Mouse (Mus musculus): ENCODE results near the gene Tecpr2. TPM values are rescaled to one million over a fixed set of nuclear protein-coding genes. Genes with fewer than 3 reads are reported as not detected.

Tecpr2 gene
- polyA plus RNA-seq, 1 experiment from 2014 or later = 1.9 TPM

DNA sequence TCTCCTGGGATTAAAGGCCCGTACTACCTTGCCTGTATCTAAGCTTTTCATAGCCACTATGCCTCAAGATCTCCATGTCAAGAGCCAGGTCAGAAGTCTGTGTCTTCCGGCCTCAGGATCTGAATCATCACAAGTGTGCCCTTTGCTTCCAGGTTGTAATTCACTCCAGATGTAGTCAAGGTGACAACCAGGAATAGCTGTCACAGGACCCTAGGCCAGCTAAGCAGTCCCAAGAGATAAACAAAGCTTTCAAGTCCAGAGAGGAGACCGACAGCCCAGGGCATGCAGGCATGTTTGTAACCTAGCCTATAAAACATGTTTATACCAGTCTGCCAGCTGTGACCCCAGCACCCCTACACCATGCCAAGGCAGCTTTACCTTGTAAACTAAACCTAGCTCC lies 92.7 kb downstream of the Tecpr2 start:
- no peak overlapping the region for H3K4me2 ChIP-seq (replicated peaks; ENCODE audit: low read depth, low read length)
- no peak overlapping the region for H3K4me3 ChIP-seq (ENCODE audit: low read depth, low read length)
- H3K9ac ChIP-seq (replicated peaks; ENCODE audit: low read depth) = no peak overlapping the region
- H3K27me3 ChIP-seq (replicated peaks; ENCODE audit: insufficient read depth, low read length) = no peaks in the 10 kb centered on the region
- H3K27ac ChIP-seq (ENCODE audit: low read length) = no peak overlapping the region
- no peaks in the 10 kb centered on the region for H3K36me3 ChIP-seq (ENCODE audit: insufficient read depth, low read length)
- TF ChIP-seq EP300 (IDR thresholded peaks at IDR 0.05) (no peak), CTCF (IDR thresholded peaks at IDR 0.05) (no peak)
- 79% methylated on average over 3 of the region's 3 CpGs for WGBS
- no peaks in the 10 kb centered on the region for H3K9me3 ChIP-seq (ENCODE audit: low read length)
- DNase-seq (ENCODE audit: low spot score) (no peak), ATAC-seq (no peak)
- peaks cover 5% of the 10 kb centered on the region; the same call in 1 of the 2 replicates for H3K4me1 ChIP-seq (ENCODE audit: insufficient read depth, low read depth, low read length)

DNA sequence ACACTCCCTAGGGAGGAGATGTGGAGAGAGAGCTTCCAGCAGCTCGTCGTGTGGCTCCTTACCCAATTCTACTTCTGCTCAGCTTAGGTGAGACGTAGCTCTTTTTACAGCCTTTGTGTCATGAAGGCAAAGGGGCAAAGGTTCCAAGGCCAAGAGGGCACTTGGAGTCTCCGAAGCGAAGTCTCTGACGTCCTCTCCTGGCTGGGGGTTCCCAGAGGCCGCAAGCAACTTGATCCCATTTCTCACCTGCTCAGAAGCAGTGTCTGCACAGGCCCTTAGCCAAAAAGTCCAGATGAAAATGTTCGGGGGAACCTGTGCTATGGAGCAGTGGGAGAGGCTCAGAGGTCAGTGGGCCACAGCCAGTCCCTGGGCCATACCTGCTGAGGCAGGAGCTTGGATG lies 94.0 kb downstream of the Tecpr2 start:
- no peaks in the 10 kb centered on the region for H3K36me3 ChIP-seq (ENCODE audit: insufficient read depth, low read length)
- H3K4me2 ChIP-seq (replicated peaks; ENCODE audit: low read depth, low read length) = no peak overlapping the region
- H3K27ac ChIP-seq (ENCODE audit: low read length) = no peak overlapping the region
- H3K4me3 ChIP-seq (ENCODE audit: low read depth, low read length) = no peak overlapping the region
- no peak for TF ChIP-seq EP300 (IDR thresholded peaks at IDR 0.05)
- TF ChIP-seq CTCF (IDR thresholded peaks at IDR 0.05) = no peak
- 70% methylated on average over 8 of the region's 8 CpGs for WGBS
- no peaks in the 10 kb centered on the region for H3K27me3 ChIP-seq (replicated peaks; ENCODE audit: insufficient read depth, low read length)
- ATAC-seq (no peak), DNase-seq (ENCODE audit: low spot score) (no peak)
- H3K9me3 ChIP-seq (ENCODE audit: low read length) = no peaks in the 10 kb centered on the region
- H3K4me1 ChIP-seq (ENCODE audit: insufficient read depth, low read depth, low read length) = peaks cover 3% of the 10 kb centered on the region; the same call in 1 of the 2 replicates
- H3K9ac ChIP-seq (replicated peaks; ENCODE audit: low read depth) = no peak overlapping the region

DNA sequence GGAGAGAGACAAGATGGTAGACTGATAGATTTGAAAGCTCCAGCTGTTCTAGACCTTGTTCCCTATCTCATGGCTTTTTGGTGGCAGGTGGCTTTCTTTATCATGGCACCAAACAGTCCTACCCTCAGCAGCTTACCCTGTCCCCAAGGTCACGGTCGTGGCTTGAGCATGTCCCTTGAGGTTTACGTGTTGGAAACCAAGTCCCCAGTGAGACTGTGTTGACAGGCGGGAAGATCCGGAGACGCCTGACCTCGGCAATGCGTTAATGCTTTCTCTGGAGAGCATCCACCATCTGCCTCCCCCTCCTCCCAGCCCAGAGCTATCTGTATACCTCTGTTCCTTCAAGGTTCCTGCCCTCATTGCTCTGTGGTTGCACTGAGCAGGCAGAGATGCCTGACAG lies 94.7 kb downstream of the Tecpr2 start:
- H3K36me3 ChIP-seq (ENCODE audit: insufficient read depth, low read length) = no peaks in the 10 kb centered on the region
- H3K4me2 ChIP-seq (replicated peaks; ENCODE audit: low read depth, low read length) = no peak overlapping the region
- 76% methylated on average over 8 of the region's 8 CpGs for WGBS
- no peak overlapping the region for H3K4me3 ChIP-seq (ENCODE audit: low read depth, low read length)
- ATAC-seq (no peak), DNase-seq (ENCODE audit: low spot score) (no peak)
- no peaks in the 10 kb centered on the region for H3K4me1 ChIP-seq (ENCODE audit: insufficient read depth, low read depth, low read length)
- H3K9ac ChIP-seq (replicated peaks; ENCODE audit: low read depth) = no peak overlapping the region
- H3K27me3 ChIP-seq (replicated peaks; ENCODE audit: insufficient read depth, low read length) = no peaks in the 10 kb centered on the region
- TF ChIP-seq CTCF (IDR thresholded peaks at IDR 0.05) (no peak), EP300 (IDR thresholded peaks at IDR 0.05) (no peak)
- H3K27ac ChIP-seq (ENCODE audit: low read length) = no peak overlapping the region
- H3K9me3 ChIP-seq (ENCODE audit: low read length) = no peaks in the 10 kb centered on the region

DNA sequence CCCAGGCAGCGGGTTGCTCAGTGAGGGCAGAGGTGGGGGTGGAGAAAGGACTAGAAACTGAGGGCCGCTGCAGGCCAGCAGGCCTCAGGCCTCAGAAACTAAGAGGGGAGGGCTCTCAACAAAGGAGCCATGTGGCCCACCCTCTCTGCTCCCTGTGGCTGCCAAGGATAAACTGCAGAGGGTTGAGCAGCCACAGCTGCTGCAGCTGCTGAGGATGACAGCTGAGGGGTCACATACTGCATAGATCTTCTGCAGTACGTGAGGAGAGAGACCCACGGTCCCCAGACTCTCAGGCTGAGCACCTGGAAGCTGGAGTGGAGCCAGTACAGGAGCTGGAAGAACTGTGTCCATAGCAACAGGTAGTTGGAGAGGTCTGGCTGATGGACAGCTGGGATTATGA lies 95.5 kb downstream of the Tecpr2 start:
- H3K27ac ChIP-seq (ENCODE audit: low read length) = no peak overlapping the region
- peak; percentile 56 for DNase-seq (ENCODE audit: low spot score)

DNA sequence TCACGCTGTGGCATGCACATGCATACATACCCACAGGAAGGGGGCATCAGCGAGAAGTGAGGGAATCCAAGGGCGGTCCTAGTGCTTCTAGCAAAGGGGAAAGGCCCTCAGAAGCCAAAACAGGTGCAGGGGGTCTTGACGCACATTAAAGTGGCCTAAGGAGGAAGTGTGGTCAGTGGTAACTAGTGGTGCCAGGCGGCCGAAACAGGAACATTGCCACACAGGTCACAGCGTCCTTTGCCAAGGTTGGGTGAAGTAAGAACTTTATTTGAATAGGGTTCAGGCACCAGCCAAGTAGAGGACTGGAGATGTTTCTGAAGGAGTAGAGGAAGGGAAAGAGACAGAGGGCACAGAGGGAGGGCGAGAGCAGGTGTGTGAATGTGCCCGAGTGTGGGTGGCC lies 96.1 kb downstream of the Tecpr2 start:
- DNase-seq (ENCODE audit: low spot score) (no peak), ATAC-seq (no peak; the same call in 1 of the 2 replicates)
- H3K27ac ChIP-seq (ENCODE audit: low read length) = no peak overlapping the region
- WGBS = 58% methylated on average over 9 of the region's 9 CpGs
- H3K27me3 ChIP-seq (replicated peaks; ENCODE audit: insufficient read depth, low read length) = no peaks in the 10 kb centered on the region
- H3K4me2 ChIP-seq (replicated peaks; ENCODE audit: low read depth, low read length) = no peak overlapping the region
- TF ChIP-seq EP300 (IDR thresholded peaks at IDR 0.05) = no peak
- no peak for TF ChIP-seq CTCF (IDR thresholded peaks at IDR 0.05)
- H3K9me3 ChIP-seq (ENCODE audit: low read length) = no peaks in the 10 kb centered on the region
- H3K9ac ChIP-seq (replicated peaks; ENCODE audit: low read depth) = no peak overlapping the region
- H3K4me3 ChIP-seq (ENCODE audit: low read depth, low read length) = no peak overlapping the region
- no peaks in the 10 kb centered on the region for H3K36me3 ChIP-seq (ENCODE audit: insufficient read depth, low read length)
- H3K4me1 ChIP-seq (ENCODE audit: insufficient read depth, low read depth, low read length) = no peaks in the 10 kb centered on the region

More for the DNA sequence above, 95.5 kb downstream of the Tecpr2 start:
- H3K9me3 ChIP-seq (ENCODE audit: low read length) = no peaks in the 10 kb centered on the region
- H3K27me3 ChIP-seq (replicated peaks; ENCODE audit: insufficient read depth, low read length) = no peaks in the 10 kb centered on the region
- peak; percentile 66 for ATAC-seq
- no peak overlapping the region for H3K4me2 ChIP-seq (replicated peaks; ENCODE audit: low read depth, low read length)
- WGBS = 34% methylated on average over 4 of the region's 4 CpGs
- H3K4me1 ChIP-seq (ENCODE audit: insufficient read depth, low read depth, low read length) = no peaks in the 10 kb centered on the region
- TF ChIP-seq EP300 (IDR thresholded peaks at IDR 0.05) (no peak), CTCF (IDR thresholded peaks at IDR 0.05) (no peak)
- H3K9ac ChIP-seq (replicated peaks; ENCODE audit: low read depth) = no peak overlapping the region
- H3K4me3 ChIP-seq (ENCODE audit: low read depth, low read length) = no peak overlapping the region
- no peaks in the 10 kb centered on the region for H3K36me3 ChIP-seq (ENCODE audit: insufficient read depth, low read length)

DNA sequence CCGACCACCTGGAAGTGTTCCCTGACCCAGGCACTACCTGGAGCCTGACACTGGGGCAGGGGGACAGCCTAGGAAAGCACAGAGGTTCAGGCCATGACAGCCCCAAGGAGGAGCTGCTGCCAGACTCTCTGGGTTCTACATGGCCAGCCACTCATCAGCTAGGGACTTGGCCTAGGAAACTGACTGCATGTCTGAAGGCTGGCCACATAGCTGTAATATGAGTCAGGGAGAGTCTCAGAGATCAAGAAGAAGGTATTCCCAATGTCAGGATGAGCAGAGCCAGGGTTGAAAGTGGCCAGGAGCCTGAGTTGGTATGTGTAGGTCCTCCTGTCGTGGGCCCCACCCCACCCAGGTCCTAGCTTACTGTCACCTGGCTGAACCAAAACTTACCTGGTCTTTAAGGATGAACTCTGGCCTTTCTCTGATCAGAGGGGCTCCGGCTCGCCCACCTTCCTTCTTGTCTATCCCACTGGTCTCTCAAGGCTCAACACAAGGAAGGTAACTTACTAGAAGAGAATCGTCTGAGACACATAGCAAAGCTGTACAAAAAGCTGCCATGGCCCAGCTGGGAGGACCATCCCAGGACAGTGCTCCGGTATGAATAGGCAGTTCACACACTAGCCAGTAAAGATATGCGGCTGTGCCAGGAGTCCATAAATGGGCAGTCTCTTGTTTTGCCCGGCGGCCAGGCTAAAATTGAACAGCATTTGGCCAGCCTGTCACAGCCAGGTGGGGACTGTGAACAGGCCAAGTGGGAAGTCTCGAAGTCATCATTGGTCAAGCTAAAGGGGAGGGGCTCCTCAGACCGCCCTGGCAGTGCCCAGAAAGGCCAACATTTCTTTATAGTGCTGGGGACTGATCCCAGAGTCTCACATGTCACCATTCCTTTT lies 97.7 kb downstream of the Tecpr2 start:
- Histone ChIP-seq H3K27ac (ENCODE audit: low read length) (no peak overlapping the region), H3K4me3 (ENCODE audit: low read depth, low read length) (no peak overlapping the region), H3K27me3 (replicated peaks; ENCODE audit: insufficient read depth, low read length) (no peaks in the 10 kb centered on the region), H3K4me2 (replicated peaks; ENCODE audit: low read depth, low read length) (no peak overlapping the region), H3K4me1 (ENCODE audit: insufficient read depth, low read depth, low read length) (peaks cover 5% of the 10 kb centered on the region), H3K9me3 (ENCODE audit: low read length) (no peaks in the 10 kb centered on the region), H3K9ac (replicated peaks; ENCODE audit: low read depth) (no peak overlapping the region), H3K36me3 (ENCODE audit: insufficient read depth, low read length) (no peaks in the 10 kb centered on the region)
- 86% methylated on average over 11 of the region's 11 CpGs for WGBS
- DNase-seq (ENCODE audit: low spot score) = no peak
- TF ChIP-seq CTCF (IDR thresholded peaks at IDR 0.05) (no peak), EP300 (IDR thresholded peaks at IDR 0.05) (no peak)
- ATAC-seq = no peak
